Mouse (Mus musculus): ENCODE data around the gene Cacna1g.

Cacna1g gene

GRCm38 (mm10) chr11:94473707-94474543 is at the start of gene Cacna1g:
Gene Cacna1g, minus strand, starts transcription at chr11:94474198.
- peak; percentile 43 to 45 for DNase-seq (ENCODE audit: low spot score in 2 of 2)

DNA sequence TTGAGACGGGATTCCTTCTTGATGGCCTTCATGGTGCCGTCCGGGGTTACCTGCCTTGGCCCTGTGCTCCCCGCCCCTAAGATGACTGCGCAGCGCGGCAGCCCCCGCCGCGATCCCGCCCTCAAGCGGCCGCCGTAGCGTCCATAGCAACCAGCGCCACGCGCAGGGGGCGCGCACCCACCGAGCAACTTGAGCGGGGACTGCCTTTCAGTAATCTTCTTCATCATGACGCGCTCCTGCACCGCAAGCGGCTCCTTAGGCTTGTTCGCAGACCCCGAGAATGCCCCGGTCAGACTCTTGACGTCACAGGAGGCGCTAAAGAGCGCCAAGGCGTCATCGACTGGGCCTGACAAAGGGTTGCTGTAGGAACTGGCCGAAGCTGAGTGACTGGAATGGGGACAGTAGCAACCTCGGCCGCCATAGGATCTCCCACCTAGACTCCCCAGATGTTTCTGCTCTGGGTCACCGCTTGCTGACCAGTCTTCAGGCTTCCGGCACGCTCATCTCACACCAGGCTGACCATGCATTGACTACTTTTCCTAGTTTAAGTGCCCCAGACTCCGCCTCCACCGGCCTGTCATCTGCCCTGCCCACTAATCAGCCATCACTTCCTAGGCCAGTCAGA is 47.3 kb upstream of the Cacna1g start, which contains the start of gene Mycbpap:
TSS of gene Mycbpap (minus strand) at position 524 of the 625 bp plus-strand sequence.
- DNase-seq (ENCODE audit: low spot score in 2 of 2) = peak in 1 of 2 experiments; percentile 14

DNA sequence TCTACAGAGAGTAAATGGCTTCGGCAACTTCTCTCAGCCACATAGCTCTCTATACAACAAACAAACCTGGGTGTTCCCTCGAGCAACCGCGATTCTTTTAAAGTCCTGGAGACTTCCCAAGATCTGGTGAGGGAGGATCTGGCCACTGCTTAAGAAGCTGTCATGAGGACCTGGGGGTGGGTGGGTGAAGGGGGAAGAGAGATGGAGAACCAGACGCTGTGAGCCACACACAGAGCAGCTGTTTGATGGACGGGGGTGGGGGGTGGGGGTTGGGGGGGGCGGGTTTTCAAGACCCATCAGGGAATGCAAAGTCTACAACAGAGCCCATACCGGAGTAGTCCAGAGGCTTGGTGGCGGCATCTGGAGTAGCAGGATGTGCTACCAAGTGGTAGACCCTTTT is 39.5 kb upstream of the Cacna1g start:
- no peak for DNase-seq (ENCODE audit: low spot score in 2 of 2)

GRCm38 (mm10) chr11:94508976-94509375 is 35.0 kb upstream of the Cacna1g start:
- no peak for DNase-seq (ENCODE audit: low spot score in 2 of 2)

- no peak for DNase-seq (ENCODE audit: low spot score in 2 of 2)
Observed at GRCm38 (mm10) chr11:94501482-94501881, 27.5 kb upstream of the Cacna1g start.

DNA sequence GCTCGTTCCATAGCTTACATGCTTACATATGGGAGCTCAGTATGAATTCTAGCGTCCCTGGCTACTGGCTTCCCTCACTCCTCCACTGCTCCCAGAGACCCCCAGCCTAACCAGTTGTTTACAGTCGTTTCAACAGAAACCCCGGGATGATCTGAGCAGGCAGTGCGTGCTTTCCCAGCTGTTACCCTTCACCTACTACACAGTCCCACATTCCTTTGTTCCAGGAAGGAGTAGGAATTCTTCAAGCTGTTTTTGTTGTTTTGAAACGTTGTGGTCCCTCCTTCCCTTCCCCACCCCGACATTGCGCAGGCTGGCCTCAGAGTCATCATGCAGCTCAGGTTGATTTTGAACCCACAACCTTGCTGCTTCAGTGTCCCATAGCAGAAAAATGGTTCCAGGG is 26.4 kb upstream of the Cacna1g start:
- DNase-seq (ENCODE audit: low spot score in 2 of 2) = no peak

- DNase-seq (ENCODE audit: low spot score in 2 of 2) = no peak
Observed at GRCm38 (mm10) chr11:94499661-94500152, 25.7 kb upstream of the Cacna1g start, which contains the start of gene Epn3. Gene Epn3, minus strand, starts transcription at chr11:94499974.

DNA sequence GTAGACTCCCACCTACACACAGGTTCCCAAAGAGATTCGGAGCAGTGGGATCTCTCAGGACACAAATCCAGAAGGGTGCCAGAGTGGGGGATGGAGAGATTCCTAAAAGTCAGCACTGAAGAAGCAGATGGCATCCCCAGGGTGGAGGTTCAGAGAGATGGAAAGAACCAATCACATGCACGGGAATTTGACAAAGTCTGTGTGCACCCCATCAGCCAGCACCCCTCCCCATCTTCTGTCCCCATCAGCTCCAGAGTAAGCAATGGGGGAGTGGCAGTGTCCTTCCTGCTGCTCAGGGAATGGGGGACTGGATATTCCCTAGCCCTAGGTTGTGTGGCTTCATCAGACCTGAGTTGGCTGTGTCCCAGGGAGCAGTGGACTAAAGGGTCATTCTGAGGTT is 25.0 kb upstream of the Cacna1g start:
- no peak for DNase-seq (ENCODE audit: low spot score in 2 of 2)

DNA sequence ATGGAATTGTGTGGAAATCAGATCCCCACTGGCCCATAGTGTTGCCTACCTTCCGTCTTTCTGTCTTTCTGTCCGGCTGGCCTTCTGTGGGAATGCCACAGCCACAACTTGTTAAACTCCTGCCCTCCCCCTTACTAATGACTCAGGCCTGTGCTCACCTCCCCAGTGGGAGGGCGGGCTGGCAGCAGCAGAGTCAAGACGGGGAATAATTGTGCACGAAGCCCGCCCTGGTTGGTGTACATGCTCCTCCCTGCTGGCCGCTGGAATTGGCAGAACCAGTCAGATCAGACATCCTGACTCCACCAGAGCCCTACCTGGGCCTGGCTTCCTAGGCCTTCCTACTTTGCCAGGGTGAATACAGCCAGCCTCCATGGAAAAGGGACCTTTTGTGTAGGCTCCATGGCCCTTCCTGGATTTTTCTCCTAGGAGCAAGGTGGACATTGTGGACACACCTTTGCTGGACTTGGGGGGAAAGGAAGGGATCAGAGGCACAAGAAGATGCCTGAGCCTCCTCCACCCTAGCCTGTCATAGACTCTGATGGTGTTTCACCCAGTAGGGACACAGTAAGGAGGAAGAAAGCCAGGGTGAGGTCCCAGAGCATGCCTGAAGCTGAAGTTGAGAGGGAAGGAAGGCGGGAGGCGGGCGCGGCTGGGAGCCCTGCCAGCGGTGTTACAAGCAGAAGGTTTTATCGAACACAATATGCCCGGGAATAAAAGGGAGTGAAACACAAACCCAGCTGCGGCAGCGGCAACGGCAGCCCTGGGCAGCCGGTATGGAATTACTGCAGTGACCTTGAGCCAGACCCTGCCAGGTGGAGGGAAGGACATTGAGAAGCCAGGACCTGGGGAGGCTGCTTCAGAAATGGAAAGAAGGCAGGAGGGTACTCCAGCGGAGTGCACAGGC is 24.3 kb upstream of the Cacna1g start:
- DNase-seq (ENCODE audit: low spot score in 2 of 2) = no peak

DNA sequence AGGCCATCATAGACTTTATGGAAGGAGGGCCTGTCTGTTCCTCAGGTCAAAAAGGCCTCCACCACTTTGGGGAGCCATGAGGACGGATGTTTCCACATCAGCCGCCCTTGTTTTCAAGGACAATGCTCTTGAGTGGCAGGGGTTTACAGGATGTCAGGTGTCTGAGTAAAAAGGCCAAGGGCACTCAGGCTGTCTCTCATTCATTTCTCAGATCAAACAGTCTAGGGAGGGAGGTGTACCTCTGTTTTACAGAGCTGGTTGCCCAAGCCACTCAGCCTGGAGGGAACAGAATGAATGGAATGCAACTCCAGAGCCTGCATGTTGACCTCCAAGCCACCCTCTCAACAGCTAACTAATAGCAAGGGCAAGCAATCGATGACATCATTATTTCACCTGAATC is 21.4 kb upstream of the Cacna1g start:
- DNase-seq (ENCODE audit: low spot score in 2 of 2) = no peak

DNA sequence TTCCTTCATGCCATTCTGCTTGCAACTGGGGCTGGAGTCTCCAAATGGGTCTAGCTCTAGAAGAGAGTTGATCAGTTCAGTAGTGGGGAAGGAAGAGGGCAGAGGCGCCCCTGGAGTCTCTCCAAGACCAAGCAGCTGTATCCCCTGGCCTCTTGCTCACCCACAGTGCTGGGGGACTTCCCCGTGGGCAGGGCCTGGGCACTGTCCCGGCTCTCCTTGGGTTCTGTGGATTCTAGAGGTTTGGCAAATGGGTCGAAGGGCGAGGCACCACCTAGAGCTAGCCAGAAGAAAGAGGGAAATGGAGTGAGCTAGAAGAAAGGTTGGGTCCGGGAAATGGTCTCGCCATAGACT is 17.7 kb upstream of the Cacna1g start:
- no peak for DNase-seq (ENCODE audit: low spot score in 2 of 2)

GRCm38 (mm10) chr11:94491035-94491748 is 17.2 kb upstream of the Cacna1g start:
- no peak for DNase-seq (ENCODE audit: low spot score in 2 of 2)

DNA sequence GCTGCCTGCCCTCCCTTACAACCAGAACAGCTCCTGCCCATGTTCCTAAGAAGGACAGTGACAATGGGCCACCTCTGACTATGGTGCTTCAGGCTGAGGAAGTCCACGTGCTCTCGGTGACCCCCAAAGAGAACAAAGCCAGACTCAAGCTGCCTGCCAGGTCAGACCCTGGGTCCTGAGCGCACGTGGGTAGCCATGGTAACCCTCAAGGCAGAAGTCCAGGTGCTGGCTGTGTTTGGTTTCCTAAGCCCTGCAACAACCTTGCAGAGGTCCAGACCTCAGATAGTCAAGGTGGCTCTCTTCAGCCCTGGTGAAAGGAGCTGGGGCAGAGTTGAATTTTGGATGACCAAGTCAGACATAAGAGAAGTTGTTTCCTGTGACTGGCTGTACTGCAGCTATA is 15.7 kb upstream of the Cacna1g start:
- no peak for DNase-seq (ENCODE audit: low spot score in 2 of 2)

- no peak for DNase-seq (ENCODE audit: low spot score in 2 of 2)
Observed at GRCm38 (mm10) chr11:94488767-94489533, 15.0 kb upstream of the Cacna1g start.

DNA sequence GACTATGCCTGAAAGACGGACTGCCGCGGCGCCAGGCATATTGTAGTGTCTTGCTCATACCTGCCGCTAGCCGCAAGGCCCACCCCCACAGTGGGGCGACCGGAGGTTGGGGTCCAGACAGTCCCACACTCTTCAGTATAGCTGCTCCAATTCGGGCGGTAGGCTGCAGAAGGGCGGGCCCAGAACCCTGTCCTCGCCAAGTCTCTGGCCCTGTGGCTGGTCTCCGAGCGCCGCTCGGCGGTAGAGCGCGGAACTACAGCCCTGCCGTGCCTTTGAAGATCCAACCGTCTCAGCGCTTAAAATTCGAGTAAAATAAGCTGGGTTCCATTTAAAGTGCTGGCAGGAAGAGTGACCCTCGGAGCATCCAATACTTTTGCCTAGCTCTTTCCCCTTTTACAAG is 12.0 kb upstream of the Cacna1g start, which contains the start of gene Spata20:
TSS of gene Spata20 (minus strand) at position 179 of the 400 bp plus-strand sequence.
- peak; percentile 55 to 75 for DNase-seq (ENCODE audit: low spot score in 2 of 2)

DNA sequence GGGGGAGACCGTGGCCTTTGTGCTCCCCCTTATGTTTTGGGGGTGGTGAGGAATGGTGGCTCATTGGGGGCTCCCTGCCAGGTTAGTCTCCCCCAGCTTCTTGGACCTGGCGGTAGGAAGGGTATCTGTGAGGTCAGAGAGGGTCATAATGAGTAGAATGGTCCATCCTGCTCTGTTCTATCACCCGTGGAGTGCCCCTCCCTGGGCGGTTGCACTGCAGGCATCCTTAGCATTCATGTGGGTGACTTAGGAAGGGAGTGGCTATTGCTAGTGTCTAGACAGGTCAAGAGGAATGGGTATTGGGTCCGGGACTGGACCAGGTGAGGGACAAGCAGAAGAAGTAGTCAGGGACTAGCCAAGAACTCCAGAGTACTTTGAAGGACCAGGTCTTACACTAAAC is 11.2 kb upstream of the Cacna1g start:
- DNase-seq (ENCODE audit: low spot score in 2 of 2) = no peak

DNA sequence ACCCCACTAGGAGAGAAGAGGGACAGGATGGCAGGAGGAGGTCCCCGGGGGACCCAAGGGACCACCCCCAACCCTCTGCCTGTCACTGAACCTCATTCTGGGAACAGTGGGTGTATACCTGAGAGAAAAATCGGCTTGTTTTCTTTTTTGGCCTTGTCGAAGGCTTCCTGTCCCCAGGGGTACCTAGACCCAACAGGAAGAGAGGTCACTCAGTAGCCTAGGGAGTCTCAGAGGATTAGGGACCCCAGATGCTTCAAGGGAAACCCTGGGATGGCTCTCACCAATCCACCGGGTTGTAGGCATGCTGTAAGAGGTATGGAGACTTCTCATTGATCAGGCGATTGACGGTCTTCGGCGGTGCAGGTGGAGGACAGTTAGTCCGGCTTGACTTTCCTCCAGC is 10.6 kb upstream of the Cacna1g start:
- no peak for DNase-seq (ENCODE audit: low spot score in 2 of 2)

- DNase-seq (ENCODE audit: low spot score in 2 of 2) = no peak
Observed at GRCm38 (mm10) chr11:94483921-94484320, 9.9 kb upstream of the Cacna1g start.

DNA sequence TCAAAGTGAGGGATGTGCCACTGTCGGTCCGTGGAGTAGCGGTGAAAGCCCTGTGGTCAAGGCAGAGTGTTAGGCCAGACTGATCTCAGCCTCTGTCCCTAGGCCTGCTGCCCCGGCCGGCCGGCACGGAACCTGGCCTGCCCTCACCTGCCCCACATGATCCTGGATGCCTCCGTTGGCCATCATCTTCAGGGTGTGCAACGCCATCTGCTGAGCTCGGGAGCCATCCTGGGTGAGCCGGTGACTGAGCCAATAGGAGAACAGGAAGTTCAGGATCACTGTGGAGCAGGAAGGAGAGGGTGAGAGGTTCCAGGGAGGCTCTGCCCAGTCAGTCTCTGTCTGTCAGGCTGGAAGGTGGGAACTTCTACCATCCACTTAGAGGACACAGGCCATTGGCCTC is 9.4 kb upstream of the Cacna1g start:
- no peak for DNase-seq (ENCODE audit: low spot score in 2 of 2)

- no peak for DNase-seq (ENCODE audit: low spot score in 2 of 2)
Observed at GRCm38 (mm10) chr11:94482738-94483137, 8.7 kb upstream of the Cacna1g start.
